Mouse (Mus musculus) cerebellum, adult 2 months (tissue): ENCODE measurements around the gene Paqr5.

Experiments used
- CTCF ChIP-seq: fragments of 200-500 bp; IDR thresholded peaks from 2 replicates; pipeline ENCODE4 v1.5.1; 2011; ENCODE audit warnings: low read depth, mild to moderate bottlenecking, control low read depth, low read length, moderate library complexity, borderline replicate concordance; ENCODE audit not compliant: insufficient read depth
- POLR2A ChIP-seq: fragments of 200-500 bp; IDR thresholded peaks from 2 replicates; pipeline ENCODE4 v1.6.1; 2011; ENCODE audit warnings: low read length, control low read depth, borderline replicate concordance; ENCODE audit not compliant: insufficient read depth

DNA sequence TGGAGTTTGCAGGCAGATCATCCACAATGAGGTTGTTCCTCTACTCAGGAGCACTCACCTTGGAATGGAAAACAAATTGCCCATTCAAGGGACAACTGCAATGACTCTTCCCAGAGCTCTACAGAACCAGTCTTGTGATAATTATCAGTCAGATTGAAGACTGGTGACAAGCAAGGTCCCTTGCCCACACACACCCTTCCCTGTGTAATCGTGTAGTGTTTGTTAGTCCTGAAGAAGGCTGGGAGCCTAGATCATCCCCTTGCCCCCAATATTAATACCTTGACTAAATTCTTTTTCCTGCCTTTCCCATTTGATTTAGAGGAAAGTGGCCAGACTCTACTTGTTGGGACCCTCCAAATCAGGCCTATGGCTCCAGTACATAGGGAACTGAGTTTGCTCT lies 117.0 kb downstream of the Paqr5 start:
- TF ChIP-seq POLR2A (no peak), CTCF (no peak)
